Mouse (Mus musculus) left cerebral cortex, adult 11 months (tissue): ENCODE results near the gene Ccnd1.
"Not testable (repeated sequence)": the region's sequence is repeated elsewhere in the genome, so short reads cannot be mapped to it uniquely, and the experiment has no call there.

Source experiments
- DNase-seq: peaks from one replicate; pipeline ENCODE4 v3.0.0; 2022; ENCODE audit warnings: low spot score

Gene Ccnd1

GRCm38 (mm10) chr7:144907793-144908192 lies 31.9 kb downstream of the Ccnd1 start:
- DNase-seq = no peak

GRCm38 (mm10) chr7:144906708-144907397 lies 32.9 kb downstream of the Ccnd1 start:
- no peak for DNase-seq

- DNase-seq = not testable (repeated sequence)
Observed at GRCm38 (mm10) chr7:144905514-144905913, 34.2 kb downstream of the Ccnd1 start.

- DNase-seq = no peak
Observed at GRCm38 (mm10) chr7:144898506-144898905, 41.2 kb downstream of the Ccnd1 start.

- DNase-seq = no peak
Observed at GRCm38 (mm10) chr7:144896294-144897218, 43.2 kb downstream of the Ccnd1 start, which contains the start of gene Fgf15. Fgf15 (plus strand) TSS chr7:144896531.

GRCm38 (mm10) chr7:144895305-144896111 lies 44.2 kb downstream of the Ccnd1 start:
- DNase-seq = no peak

GRCm38 (mm10) chr7:144894706-144895105 lies 45.0 kb downstream of the Ccnd1 start:
- no peak for DNase-seq

- no peak for DNase-seq
Observed at GRCm38 (mm10) chr7:144894191-144894590, 45.5 kb downstream of the Ccnd1 start.

GRCm38 (mm10) chr7:144892322-144892721 lies 47.4 kb downstream of the Ccnd1 start:
- no peak for DNase-seq

GRCm38 (mm10) chr7:144891863-144892262 lies 47.9 kb downstream of the Ccnd1 start:
- DNase-seq = no peak

GRCm38 (mm10) chr7:144890661-144891060 lies 49.1 kb downstream of the Ccnd1 start:
- not testable (repeated sequence) for DNase-seq

GRCm38 (mm10) chr7:144888564-144889299 lies 51.0 kb downstream of the Ccnd1 start:
- DNase-seq = no peak

GRCm38 (mm10) chr7:144887672-144888071 lies 52.1 kb downstream of the Ccnd1 start:
- DNase-seq = no peak

GRCm38 (mm10) chr7:144883106-144883505 lies 56.6 kb downstream of the Ccnd1 start:
- no peak for DNase-seq
